Mouse (Mus musculus) 3134 (cell line): Measurements from ENCODE around the gene Spata13.
A peak's percentile ranks its signal among the peaks of the same experiment; 100 is the strongest.

Source experiments
- DNase-seq: peaks from one replicate; pipeline ENCODE4 v3.0.0-alpha.2; 2011; ENCODE audit warnings: low spot score; ENCODE audit not compliant: insufficient read length; ENCODE audit errors: extremely low read depth

Gene Spata13

GRCm38 (mm10) chr14:60633961-60634864 is at the start of gene Spata13:
TSS of gene Spata13 (plus strand) at chr14:60634001.
- DNase-seq: peak; percentile 94

- DNase-seq: no peak
Observed at GRCm38 (mm10) chr14:60586687-60587453, 46.9 kb upstream of the Spata13 start.

- no peak for DNase-seq
Observed at GRCm38 (mm10) chr14:60589001-60589400, 44.8 kb upstream of the Spata13 start.

GRCm38 (mm10) chr14:60592339-60592738 is 41.5 kb upstream of the Spata13 start:
- DNase-seq: no peak

GRCm38 (mm10) chr14:60592822-60593221 is 41.0 kb upstream of the Spata13 start:
- peak; percentile 48 for DNase-seq

GRCm38 (mm10) chr14:60597571-60597970 is 36.2 kb upstream of the Spata13 start:
- DNase-seq: no peak

GRCm38 (mm10) chr14:60599044-60599443 is 34.8 kb upstream of the Spata13 start:
- no peak for DNase-seq

GRCm38 (mm10) chr14:60605564-60605963 is 28.2 kb upstream of the Spata13 start:
- DNase-seq: no peak

GRCm38 (mm10) chr14:60606194-60606593 is 27.6 kb upstream of the Spata13 start:
- no peak for DNase-seq

GRCm38 (mm10) chr14:60607743-60608142 is 26.1 kb upstream of the Spata13 start:
- no peak for DNase-seq

GRCm38 (mm10) chr14:60609160-60609559 is 24.6 kb upstream of the Spata13 start:
- no peak for DNase-seq

- no peak for DNase-seq
Observed at GRCm38 (mm10) chr14:60612671-60613070, 21.1 kb upstream of the Spata13 start.

- DNase-seq: peak; percentile 51
Observed at GRCm38 (mm10) chr14:60621076-60621475, 12.7 kb upstream of the Spata13 start.

GRCm38 (mm10) chr14:60625486-60625885 is 8.3 kb upstream of the Spata13 start:
- DNase-seq: no peak

- DNase-seq: no peak
Observed at GRCm38 (mm10) chr14:60629887-60630460, 3.8 kb upstream of the Spata13 start.

GRCm38 (mm10) chr14:60630981-60631380 is 2.8 kb upstream of the Spata13 start:
- DNase-seq: no peak

- DNase-seq: no peak
Observed at GRCm38 (mm10) chr14:60634877-60635771, 1.3 kb downstream of the Spata13 start.

GRCm38 (mm10) chr14:60635911-60636607 is 2.3 kb downstream of the Spata13 start:
- DNase-seq: no peak

- no peak for DNase-seq
Observed at GRCm38 (mm10) chr14:60636608-60636980, 2.8 kb downstream of the Spata13 start.

GRCm38 (mm10) chr14:60636996-60637395 is 3.2 kb downstream of the Spata13 start:
- DNase-seq: no peak
